Mouse (Mus musculus) kidney, postnatal 0 days (tissue): ENCODE results near the gene Fcamr. TPM values are rescaled to one million over a fixed set of nuclear protein-coding genes. Genes with fewer than 3 reads are reported as not detected.

Experiments used
- ATAC-seq: fragments of 200-750 bp; cut with Nextera tagmentation; replicated peaks from 2 replicates; pipeline ENCODE4 v1.8.0; 2017; ENCODE audit warnings: low read depth, moderate number of reproducible peaks, moderate TSS enrichment, moderate library complexity; ENCODE audit not compliant: low FRiP score
- DNase-seq: peaks from one replicate; pipeline ENCODE4 v3.0.0-alpha.2; 2016; ENCODE audit warnings: low spot score
- H3K27ac ChIP-seq: fragments of 300-500 bp; sonication (generic); 2 replicates; pipeline ENCODE4 v1.5.1; 2014; ENCODE audit warnings: mild to moderate bottlenecking
- H3K27me3 ChIP-seq: fragments of 300-500 bp; sonication (generic); 2 replicates; pipeline ENCODE4 v1.6.1; 2014; ENCODE audit warnings: low read length, mixed read lengths; ENCODE audit not compliant: insufficient read depth
- H3K36me3 ChIP-seq: fragments of 300-500 bp; sonication (generic); 2 replicates; pipeline ENCODE4 v1.6.1; 2014; ENCODE audit warnings: low read length, mixed read lengths; ENCODE audit not compliant: insufficient read depth
- H3K4me1 ChIP-seq: fragments of 300-500 bp; sonication (generic); replicated peaks from 2 replicates; pipeline ENCODE4 v1.6.1; 2014; ENCODE audit warnings: antibody characterized with exemption, low read length, mixed read lengths; ENCODE audit not compliant: insufficient read depth
- H3K4me2 ChIP-seq: fragments of 300-500 bp; sonication (generic); 2 replicates; pipeline ENCODE4 v1.6.1; 2014; ENCODE audit warnings: mild to moderate bottlenecking, low read length, moderate library complexity, mixed read lengths
- H3K4me3 ChIP-seq: fragments of 300-500 bp; sonication (generic); replicated peaks from 2 replicates; pipeline ENCODE4 v1.5.1; 2014; ENCODE audit warnings: low read depth, low read length
- H3K9ac ChIP-seq: fragments of 300-500 bp; sonication (generic); 2 replicates; pipeline ENCODE4 v1.6.1; 2014; ENCODE audit warnings: low read depth, low read length
- H3K9me3 ChIP-seq: fragments of 300-500 bp; sonication (generic); replicated peaks from 2 replicates; pipeline ENCODE4 v1.6.1; 2016; ENCODE audit warnings: low read length, inconsistent platforms, mixed read lengths
- CTCF ChIP-seq: IDR thresholded peaks from 2 replicates; pipeline ENCODE4 v1.5.1; 2016; ENCODE audit warnings: antibody characterized with exemption, low read depth, mild to moderate bottlenecking, moderate library complexity
- WGBS: fragments of 180-500 bp; shearing (Covaris S2); extraction: QIAGEN DNeasy Blood & Tissue Kit; methylation state at CpG from one replicate; pipeline ENCODE4 v1.1.7; 2014; 5-methylcytosine and 5-hydroxymethylcytosine counted together
- polyA plus RNA-seq: library from polyadenylated mRNA; unstranded; fragments of >200 nt; fragmentation: Nextera tagmentation; extraction: Ambion mirVana; gene quantifications from 2 replicates; pipeline ENCODE4 v1.2.1, GENCODE M21; 2015

Gene Fcamr
- polyA plus RNA-seq, 1 experiment from 2014 or later, result 0.08 TPM

GRCm38 (mm10) chr1:130769925-130770324 lies 30.8 kb upstream of the Fcamr start:
- H3K27me3 ChIP-seq, result no peaks in the 10 kb centered on the region
- H3K27ac ChIP-seq, result no peak overlapping the region
- H3K4me3 ChIP-seq, result no peak overlapping the region
- no peak overlapping the region for H3K9ac ChIP-seq
- DNase-seq, result no peak
- 83% methylated on average over 2 of the region's 2 CpGs for WGBS
- H3K4me1 ChIP-seq, result no peaks in the 10 kb centered on the region
- H3K9me3 ChIP-seq, result no peaks in the 10 kb centered on the region
- no peaks in the 10 kb centered on the region for H3K36me3 ChIP-seq
- no peak overlapping the region for H3K4me2 ChIP-seq
- ATAC-seq, result no peak
- no peak for TF ChIP-seq CTCF

- no peak overlapping the region for H3K9ac ChIP-seq
- WGBS, result 76% methylated on average over 4 of the region's 4 CpGs
- no peaks in the 10 kb centered on the region for H3K27me3 ChIP-seq
- ATAC-seq, result peak; percentile 76; the same call in 1 of the 2 replicates
- no peak overlapping the region for H3K27ac ChIP-seq
- no peaks in the 10 kb centered on the region for H3K9me3 ChIP-seq
- no peak overlapping the region for H3K4me2 ChIP-seq
- H3K4me1 ChIP-seq, result no peaks in the 10 kb centered on the region
- H3K4me3 ChIP-seq, result no peak overlapping the region
- peak; percentile 8 for DNase-seq
- H3K36me3 ChIP-seq, result no peaks in the 10 kb centered on the region
- TF ChIP-seq CTCF, result no peak
These were observed 30.2 kb upstream of the Fcamr start for GRCm38 (mm10) chr1:130770487-130770886.

- DNase-seq (no peak), ATAC-seq (no peak)
- Histone ChIP-seq H3K27me3 (no peaks in the 10 kb centered on the region), H3K9me3 (no peaks in the 10 kb centered on the region), H3K9ac (no peak overlapping the region), H3K4me1 (no peaks in the 10 kb centered on the region), H3K4me2 (no peak overlapping the region), H3K36me3 (no peaks in the 10 kb centered on the region), H3K27ac (no peak overlapping the region), H3K4me3 (no peak overlapping the region)
- 67% methylated on average over 3 of the region's 3 CpGs for WGBS
- no peak for TF ChIP-seq CTCF
These were observed 29.7 kb upstream of the Fcamr start for GRCm38 (mm10) chr1:130770981-130771494.

GRCm38 (mm10) chr1:130775234-130775633 lies 25.5 kb upstream of the Fcamr start:
- H3K4me2 ChIP-seq, result no peak overlapping the region
- ATAC-seq (no peak), DNase-seq (no peak)
- no peak overlapping the region for H3K4me3 ChIP-seq
- H3K4me1 ChIP-seq, result no peaks in the 10 kb centered on the region
- no peak overlapping the region for H3K9ac ChIP-seq
- no peak for TF ChIP-seq CTCF
- no peak overlapping the region for H3K27ac ChIP-seq
- no peaks in the 10 kb centered on the region for H3K27me3 ChIP-seq
- WGBS, result 89% methylated on average over 2 of the region's 2 CpGs
- H3K36me3 ChIP-seq, result no peaks in the 10 kb centered on the region
- H3K9me3 ChIP-seq, result no peaks in the 10 kb centered on the region

- no peaks in the 10 kb centered on the region for H3K9me3 ChIP-seq
- H3K4me3 ChIP-seq, result no peak overlapping the region
- no peak overlapping the region for H3K4me2 ChIP-seq
- peak; percentile 21 for DNase-seq
- no peaks in the 10 kb centered on the region for H3K27me3 ChIP-seq
- ATAC-seq, result no peak; the same call in 1 of the 2 replicates
- 66% methylated on average over 7 of the region's 7 CpGs for WGBS
- no peaks in the 10 kb centered on the region for H3K36me3 ChIP-seq
- TF ChIP-seq CTCF, result no peak
- H3K27ac ChIP-seq, result peak overlapping the region; percentile 57; the same call in 1 of the 2 replicates
- H3K9ac ChIP-seq, result no peak overlapping the region
- H3K4me1 ChIP-seq, result no peaks in the 10 kb centered on the region
These were observed 24.9 kb upstream of the Fcamr start for GRCm38 (mm10) chr1:130775691-130776331.

DNA sequence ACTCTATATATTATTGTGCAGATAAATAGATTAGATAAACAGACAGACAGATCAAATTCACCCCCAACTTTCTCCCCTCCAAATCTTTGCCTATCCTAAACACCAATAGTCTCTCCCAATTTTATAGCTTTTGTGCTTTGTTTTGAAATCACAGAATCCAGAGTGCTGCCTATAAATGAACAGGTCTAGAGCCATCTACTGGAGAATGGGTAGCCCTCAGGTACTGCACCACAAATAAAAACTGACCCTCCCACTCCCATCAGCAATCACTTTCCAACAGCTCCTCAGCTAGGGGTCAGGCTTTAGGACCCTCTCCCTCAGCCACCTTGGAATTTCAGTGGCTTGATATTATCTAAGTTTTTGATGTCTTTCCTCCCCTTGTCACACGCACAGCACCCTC lies 24.1 kb upstream of the Fcamr start:
- no peak overlapping the region for H3K27ac ChIP-seq
- TF ChIP-seq CTCF, result peak; percentile 66
- 75% methylated on average over 1 of the region's 1 CpGs for WGBS

More for the DNA sequence above, 24.1 kb upstream of the Fcamr start:
- Histone ChIP-seq H3K9ac (no peak overlapping the region), H3K9me3 (no peaks in the 10 kb centered on the region), H3K36me3 (no peaks in the 10 kb centered on the region), H3K4me2 (no peak overlapping the region), H3K27me3 (no peaks in the 10 kb centered on the region), H3K4me3 (no peak overlapping the region), H3K4me1 (no peaks in the 10 kb centered on the region)
- ATAC-seq, result no peak
- peak; percentile 13 for DNase-seq
